Mouse (Mus musculus): ENCODE data around the gene Lpcat1. TPM values are rescaled to one million over a fixed set of nuclear protein-coding genes. Genes with fewer than 3 reads are reported as not detected.

Gene Lpcat1
- polyA plus RNA-seq, 1 experiment = 3.8 TPM

- Histone ChIP-seq H3K27me3 (replicated peaks) (peaks cover 27% of the 10 kb centered on the region), H3K36me3 (replicated peaks; ENCODE audit: low read length) (no peaks in the 10 kb centered on the region), H3K4me1 (peaks cover 24% of the 10 kb centered on the region), H3K9me3 (no peaks in the 10 kb centered on the region), H3K4me3 (replicated peaks) (no peak overlapping the region)
- TF ChIP-seq GATA1 (IDR thresholded peaks at IDR 0.05; ENCODE audit: borderline replicate concordance, low read length) (no peak), FLI1 (IDR thresholded peaks at IDR 0.05; ENCODE audit: low read length) (no peak)
These were observed 9.3 kb upstream of the Lpcat1 start for GRCm38 (mm10) chr13:73457741-73458140.

GRCm38 (mm10) chr13:73458719-73459118, 8.3 kb upstream of the Lpcat1 start:
- H3K36me3 ChIP-seq (replicated peaks; ENCODE audit: low read length) = no peaks in the 10 kb centered on the region
- H3K9me3 ChIP-seq = no peaks in the 10 kb centered on the region
- H3K4me3 ChIP-seq (replicated peaks) = peak overlapping the region; percentile 5
- H3K4me1 ChIP-seq = peaks cover 30% of the 10 kb centered on the region
- H3K27me3 ChIP-seq (replicated peaks) = peaks cover 19% of the 10 kb centered on the region
- TF ChIP-seq FLI1 (IDR thresholded peaks at IDR 0.05; ENCODE audit: low read length) = no peak
- TF ChIP-seq GATA1 (IDR thresholded peaks at IDR 0.05; ENCODE audit: borderline replicate concordance, low read length) = no peak

- Histone ChIP-seq H3K4me3 (replicated peaks) (peak overlapping the region; percentile 60), H3K27me3 (replicated peaks) (peaks cover 13% of the 10 kb centered on the region), H3K4me1 (peaks cover 36% of the 10 kb centered on the region), H3K36me3 (replicated peaks; ENCODE audit: low read length) (no peaks in the 10 kb centered on the region), H3K9me3 (no peaks in the 10 kb centered on the region)
- TF ChIP-seq GATA1 (IDR thresholded peaks at IDR 0.05; ENCODE audit: borderline replicate concordance, low read length) (no peak), FLI1 (IDR thresholded peaks at IDR 0.05; ENCODE audit: low read length) (no peak)
These were observed 7.7 kb upstream of the Lpcat1 start for GRCm38 (mm10) chr13:73459189-73459850.

GRCm38 (mm10) chr13:73461551-73461950, 5.4 kb upstream of the Lpcat1 start:
- Histone ChIP-seq H3K9me3 (no peaks in the 10 kb centered on the region), H3K4me3 (replicated peaks) (no peak overlapping the region), H3K4me1 (peaks cover 50% of the 10 kb centered on the region), H3K27me3 (replicated peaks) (peaks cover 6% of the 10 kb centered on the region), H3K36me3 (replicated peaks; ENCODE audit: low read length) (no peaks in the 10 kb centered on the region)
- TF ChIP-seq GATA1 (IDR thresholded peaks at IDR 0.05; ENCODE audit: borderline replicate concordance, low read length) (no peak), FLI1 (IDR thresholded peaks at IDR 0.05; ENCODE audit: low read length) (no peak)

GRCm38 (mm10) chr13:73465156-73465555, 1.8 kb upstream of the Lpcat1 start:
- peaks cover 69% of the 10 kb centered on the region for H3K4me1 ChIP-seq
- TF ChIP-seq FLI1 (IDR thresholded peaks at IDR 0.05; ENCODE audit: low read length) = no peak
- TF ChIP-seq GATA1 (IDR thresholded peaks at IDR 0.05; ENCODE audit: borderline replicate concordance, low read length) = no peak

GRCm38 (mm10) chr13:73466411-73466810, 586 bp upstream of the Lpcat1 start:
- no peaks in the 10 kb centered on the region for H3K9me3 ChIP-seq
- no peak for TF ChIP-seq FLI1 (IDR thresholded peaks at IDR 0.05; ENCODE audit: low read length)
- peaks cover 81% of the 10 kb centered on the region for H3K4me1 ChIP-seq
- no peaks in the 10 kb centered on the region for H3K27me3 ChIP-seq (replicated peaks)
- H3K4me3 ChIP-seq (replicated peaks) = peak overlapping the region; percentile 92
- peaks cover 19% of the 10 kb centered on the region for H3K36me3 ChIP-seq (replicated peaks; ENCODE audit: low read length)

More at GRCm38 (mm10) chr13:73465156-73465555, 1.8 kb upstream of the Lpcat1 start:
- no peaks in the 10 kb centered on the region for H3K9me3 ChIP-seq
- no peaks in the 10 kb centered on the region for H3K27me3 ChIP-seq (replicated peaks)
- H3K36me3 ChIP-seq (replicated peaks; ENCODE audit: low read length) = peaks cover 7% of the 10 kb centered on the region
- H3K4me3 ChIP-seq (replicated peaks) = no peak overlapping the region

- Histone ChIP-seq H3K4me3 (replicated peaks) (peak overlapping the region; percentile 92), H3K4me1 (peaks cover 93% of the 10 kb centered on the region)
These were observed 632 bp downstream of the Lpcat1 start for GRCm38 (mm10) chr13:73467421-73468237.

GRCm38 (mm10) chr13:73468834-73469233, 1.8 kb downstream of the Lpcat1 start:
- Histone ChIP-seq H3K36me3 (replicated peaks; ENCODE audit: low read length) (peaks cover 31% of the 10 kb centered on the region), H3K9me3 (no peaks in the 10 kb centered on the region), H3K27me3 (replicated peaks) (no peaks in the 10 kb centered on the region), H3K4me3 (replicated peaks) (peak overlapping the region; percentile 92), H3K4me1 (peaks cover 98% of the 10 kb centered on the region)
- no peak for TF ChIP-seq FLI1 (IDR thresholded peaks at IDR 0.05; ENCODE audit: low read length)
- TF ChIP-seq GATA1 (IDR thresholded peaks at IDR 0.05; ENCODE audit: borderline replicate concordance, low read length) = no peak

More at GRCm38 (mm10) chr13:73467421-73468237, 632 bp downstream of the Lpcat1 start:
- Histone ChIP-seq H3K27me3 (replicated peaks) (no peaks in the 10 kb centered on the region), H3K36me3 (replicated peaks; ENCODE audit: low read length) (peaks cover 24% of the 10 kb centered on the region), H3K9me3 (no peaks in the 10 kb centered on the region)
- TF ChIP-seq GATA1 (IDR thresholded peaks at IDR 0.05; ENCODE audit: borderline replicate concordance, low read length) (no peak), FLI1 (IDR thresholded peaks at IDR 0.05; ENCODE audit: low read length) (no peak)

- Histone ChIP-seq H3K27me3 (replicated peaks) (no peaks in the 10 kb centered on the region), H3K9me3 (no peaks in the 10 kb centered on the region), H3K4me1 (peaks cover 98% of the 10 kb centered on the region), H3K4me3 (replicated peaks) (no peak overlapping the region), H3K36me3 (replicated peaks; ENCODE audit: low read length) (peaks cover 36% of the 10 kb centered on the region)
- TF ChIP-seq GATA1 (IDR thresholded peaks at IDR 0.05; ENCODE audit: borderline replicate concordance, low read length) (no peak), FLI1 (IDR thresholded peaks at IDR 0.05; ENCODE audit: low read length) (no peak)
These were observed 2.4 kb downstream of the Lpcat1 start for GRCm38 (mm10) chr13:73469257-73469967.

Measured in megakaryocyte, embryonic 14.5 days (primary cell).